Mouse (Mus musculus) limb, embryonic 14.5 days (tissue): Measurements from ENCODE around the gene Mgat4b. TPM values are rescaled to one million over a fixed set of nuclear protein-coding genes. Genes with fewer than 3 reads are reported as not detected.
A peak's percentile ranks its signal among the peaks of the same experiment; 100 is the strongest.

Experiments used
- ATAC-seq: fragments of 200-750 bp; cut with Nextera tagmentation; 2 replicates; pipeline ENCODE4 v1.8.0; 2017; ENCODE audit warnings: low read depth, moderate number of reproducible peaks, moderate TSS enrichment; ENCODE audit not compliant: low FRiP score
- DNase-seq: peaks from one replicate; pipeline ENCODE4 v3.0.0-alpha.2; 2015; ENCODE audit warnings: low spot score
- H3K27ac ChIP-seq: fragments of 300-500 bp; sonication (generic); replicated peaks from 2 replicates; pipeline ENCODE4 v1.5.1; 2014; ENCODE audit warnings: low read depth, mild to moderate bottlenecking, low read length, moderate library complexity, mixed read lengths
- H3K27me3 ChIP-seq: fragments of 300-500 bp; sonication (generic); 2 replicates; pipeline ENCODE4 v1.6.1; 2014; ENCODE audit warnings: low read length, mixed read lengths; ENCODE audit not compliant: control insufficient read depth, insufficient read depth
- H3K36me3 ChIP-seq: fragments of 300-500 bp; sonication (generic); 2 replicates; pipeline ENCODE4 v1.6.1; 2014; ENCODE audit warnings: mild to moderate bottlenecking, low read length, moderate library complexity, mixed read lengths; ENCODE audit not compliant: control insufficient read depth, insufficient read depth
- H3K4me1 ChIP-seq: fragments of 300-500 bp; sonication (generic); 2 replicates; pipeline ENCODE4 v1.6.1; 2014; ENCODE audit warnings: antibody characterized with exemption, low read length, mixed read lengths; ENCODE audit not compliant: control insufficient read depth, insufficient read depth
- H3K4me2 ChIP-seq: fragments of 300-500 bp; sonication (generic); replicated peaks from 2 replicates; pipeline ENCODE4 v1.6.1; 2014; ENCODE audit warnings: low read depth, mild to moderate bottlenecking, low read length, moderate library complexity; ENCODE audit not compliant: severe bottlenecking
- H3K4me3 ChIP-seq: fragments of 300-500 bp; sonication (generic); replicated peaks from 2 replicates; pipeline ENCODE4 v1.5.1; 2014; ENCODE audit warnings: low read length
- H3K9ac ChIP-seq: fragments of 300-500 bp; sonication (generic); 2 replicates; pipeline ENCODE4 v1.6.1; 2014; ENCODE audit warnings: mild to moderate bottlenecking, low read depth, low read length, moderate library complexity; ENCODE audit not compliant: severe bottlenecking
- H3K9me3 ChIP-seq: fragments of 300-500 bp; sonication (generic); 2 replicates; pipeline ENCODE4 v1.6.1; 2016; ENCODE audit warnings: low read length; ENCODE audit not compliant: control insufficient read depth
- POLR2A ChIP-seq: fragments of 200-500 bp; IDR thresholded peaks from 2 replicates; pipeline ENCODE4 v1.8.0; 2012; ENCODE audit warnings: inconsistent platforms, mild to moderate bottlenecking, moderate library complexity, borderline replicate concordance; ENCODE audit not compliant: insufficient read depth, insufficient read length; ENCODE audit errors: extremely low read depth
- WGBS: fragments of 180-500 bp; shearing (Covaris S2); extraction: QIAGEN DNeasy Blood & Tissue Kit; methylation state at CpG from one replicate; pipeline ENCODE4 v1.1.7; 2014; 5-methylcytosine and 5-hydroxymethylcytosine counted together
- polyA plus RNA-seq, 2 experiments: library from polyadenylated mRNA; depleted of rRNA in 1 of 2; stranded (reverse) in 1 of 2; unstranded in 1 of 2; fragments of >200 nt; fragmentation: Nextera tagmentation in 1 of 2; extraction: Ambion mirVana in 1 of 2; gene quantifications; 2 replicates each; pipeline versions ENCODE4 v1.2.1 to v1.2.3; 2012 to 2014

The Mgat4b gene
- polyA plus RNA-seq, 2 experiments, result 21.1 to 34.5 TPM

DNA sequence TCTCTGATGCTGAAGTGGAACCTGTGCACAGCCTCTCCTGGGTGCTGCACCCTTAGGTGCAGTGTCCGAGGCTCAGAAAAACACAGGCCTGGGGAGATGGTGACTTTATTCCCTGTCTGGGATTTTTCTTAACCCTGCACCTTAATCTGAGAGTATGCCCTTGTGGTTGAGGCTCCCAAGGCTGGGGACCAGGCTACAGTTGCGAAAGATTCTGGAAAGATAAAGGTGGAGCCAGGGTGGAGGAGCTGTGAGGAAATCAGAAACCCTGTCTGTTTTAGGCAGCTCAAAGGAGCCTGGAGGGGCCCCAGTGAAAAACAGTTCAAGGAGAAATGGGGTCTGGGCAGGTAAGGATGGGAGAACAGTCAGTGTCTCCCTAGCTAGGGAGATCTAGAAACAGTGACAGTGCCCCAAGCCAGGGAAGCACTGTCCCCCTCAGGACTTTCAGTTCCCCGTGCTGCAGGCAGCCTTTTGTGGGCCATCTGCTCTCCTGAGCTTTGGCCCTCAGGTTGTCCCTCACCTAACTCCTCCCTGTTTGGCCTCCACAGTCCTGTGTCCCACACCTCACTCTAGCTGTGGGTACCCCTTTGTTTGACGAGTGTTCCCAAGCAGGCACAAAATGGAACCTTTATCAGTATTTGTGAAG is 6.2 kb downstream of the Mgat4b start:
- Histone ChIP-seq H3K36me3 (no peaks in the 10 kb centered on the region), H3K4me3 (no peak overlapping the region), H3K4me2 (no peak overlapping the region), H3K9ac (no peak overlapping the region), H3K27ac (no peak overlapping the region), H3K4me1 (peaks cover 5% of the 10 kb centered on the region), H3K9me3 (no peaks in the 10 kb centered on the region), H3K27me3 (no peaks in the 10 kb centered on the region)
- no peak for TF ChIP-seq POLR2A
- ATAC-seq (no peak), DNase-seq (no peak)
- WGBS, result 77% methylated on average over 4 of the region's 4 CpGs

GRCm38 (mm10) chr11:50217811-50218210 is 7.1 kb downstream of the Mgat4b start:
- TF ChIP-seq POLR2A, result no peak
- H3K27ac ChIP-seq, result no peak overlapping the region
- H3K9ac ChIP-seq, result no peak overlapping the region
- no peak for ATAC-seq
- H3K27me3 ChIP-seq, result no peaks in the 10 kb centered on the region
- 63% methylated on average over 4 of the region's 4 CpGs for WGBS
- H3K4me3 ChIP-seq, result no peak overlapping the region
- no peaks in the 10 kb centered on the region for H3K9me3 ChIP-seq
- no peak for DNase-seq
- H3K4me1 ChIP-seq, result peaks cover 5% of the 10 kb centered on the region
- H3K4me2 ChIP-seq, result no peak overlapping the region
- H3K36me3 ChIP-seq, result no peaks in the 10 kb centered on the region

GRCm38 (mm10) chr11:50219833-50220232 is 9.1 kb downstream of the Mgat4b start:
- Histone ChIP-seq H3K4me1 (peaks cover 13% of the 10 kb centered on the region), H3K36me3 (no peaks in the 10 kb centered on the region), H3K27ac (no peak overlapping the region), H3K9ac (no peak overlapping the region), H3K27me3 (no peaks in the 10 kb centered on the region), H3K9me3 (no peaks in the 10 kb centered on the region), H3K4me2 (no peak overlapping the region), H3K4me3 (no peak overlapping the region)
- DNase-seq (no peak), ATAC-seq (no peak)
- TF ChIP-seq POLR2A, result no peak
- WGBS, result 38% methylated on average over 2 of the region's 2 CpGs

DNA sequence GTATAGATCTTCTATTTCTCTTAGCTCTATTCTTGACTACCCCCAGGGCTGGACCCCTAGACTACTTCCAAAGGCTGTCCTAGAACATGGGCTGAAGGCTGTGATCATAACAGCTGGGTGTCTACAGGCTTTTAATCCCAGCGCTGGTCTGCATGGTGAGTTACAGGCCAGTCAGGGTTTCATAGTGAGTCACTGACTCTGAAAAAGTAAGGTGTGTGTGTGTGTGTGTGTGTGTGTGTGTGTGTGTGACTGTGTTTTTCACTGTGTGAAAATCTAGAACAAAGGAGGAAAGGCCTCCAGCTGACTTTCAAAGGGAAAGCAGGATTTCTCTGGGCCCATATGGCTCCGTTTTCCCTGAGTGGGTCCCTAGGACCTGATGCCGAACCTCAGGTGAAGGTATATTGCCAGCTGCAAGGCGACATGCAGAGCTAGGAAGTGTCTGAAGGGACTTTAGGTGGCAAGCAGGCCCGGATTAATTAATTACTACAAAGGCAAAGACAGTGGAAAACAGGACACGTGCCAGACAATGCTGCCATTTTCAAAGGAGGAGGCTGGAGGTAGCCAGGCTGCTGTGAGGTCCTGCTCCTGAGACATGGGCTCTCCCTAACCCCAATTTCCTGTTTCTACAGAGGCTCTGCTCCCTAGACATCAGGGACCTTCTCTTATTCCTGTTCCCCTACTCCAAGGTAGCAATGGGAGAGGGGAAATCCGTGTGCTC is 12.0 kb downstream of the Mgat4b start:
- H3K4me2 ChIP-seq, result no peak overlapping the region
- 57% methylated on average over 7 of the region's 7 CpGs for WGBS
- H3K27me3 ChIP-seq, result no peaks in the 10 kb centered on the region
- DNase-seq (no peak), ATAC-seq (no peak)
- H3K36me3 ChIP-seq, result no peaks in the 10 kb centered on the region
- no peaks in the 10 kb centered on the region for H3K9me3 ChIP-seq
- no peak overlapping the region for H3K27ac ChIP-seq
- no peak for TF ChIP-seq POLR2A
- no peak overlapping the region for H3K9ac ChIP-seq
- H3K4me1 ChIP-seq, result peaks cover 21% of the 10 kb centered on the region
- H3K4me3 ChIP-seq, result no peak overlapping the region

GRCm38 (mm10) chr11:50223783-50224662 is 13.3 kb downstream of the Mgat4b start:
- Histone ChIP-seq H3K9ac (peak overlapping the region; percentile 95), H3K27ac (peak overlapping the region; percentile 67; the same call in 1 of the 2 replicates), H3K4me2 (peak overlapping the region; percentile 92), H3K36me3 (no peaks in the 10 kb centered on the region), H3K4me1 (peaks cover 27% of the 10 kb centered on the region), H3K9me3 (no peaks in the 10 kb centered on the region), H3K4me3 (peak overlapping the region; percentile 76), H3K27me3 (no peaks in the 10 kb centered on the region)
- WGBS, result 7% methylated on average over 17 of the region's 17 CpGs
- no peak for TF ChIP-seq POLR2A
- DNase-seq, result no peak
- ATAC-seq, result no peak
